Mouse (Mus musculus) heart, embryonic 11.5 days (tissue): ENCODE data around the gene Ddr2. TPM values are rescaled to one million over a fixed set of nuclear protein-coding genes. Genes with fewer than 3 reads are reported as not detected.

Source experiments
- ATAC-seq: fragments of 200-750 bp; cut with Nextera tagmentation; replicated peaks from 2 replicates; pipeline ENCODE4 v1.8.0; 2017; ENCODE audit warnings: moderate library complexity; ENCODE audit not compliant: insufficient number of reproducible peaks, low FRiP score, low TSS enrichment
- H3K27ac ChIP-seq: fragments of 300-500 bp; sonication (generic); 2 replicates; pipeline ENCODE4 v1.5.1; 2014; ENCODE audit warnings: mild to moderate bottlenecking, low read depth, low read length
- H3K27me3 ChIP-seq: fragments of 300-500 bp; sonication (generic); 2 replicates; pipeline ENCODE4 v1.6.1; 2014; ENCODE audit warnings: mild to moderate bottlenecking, low read length, mixed read lengths; ENCODE audit not compliant: control insufficient read depth, insufficient read depth
- H3K36me3 ChIP-seq: fragments of 300-500 bp; sonication (generic); 2 replicates; pipeline ENCODE4 v1.6.1; 2014; ENCODE audit warnings: mild to moderate bottlenecking, low read length, moderate library complexity, mixed read lengths; ENCODE audit not compliant: control insufficient read depth, insufficient read depth
- H3K4me1 ChIP-seq: fragments of 300-500 bp; sonication (generic); 2 replicates; pipeline ENCODE4 v1.6.1; 2014; ENCODE audit warnings: low read length; ENCODE audit not compliant: control insufficient read depth, insufficient read depth
- H3K4me2 ChIP-seq: fragments of 300-500 bp; sonication (generic); 2 replicates; pipeline ENCODE4 v1.6.1; 2014; ENCODE audit warnings: mild to moderate bottlenecking, moderate library complexity
- H3K4me3 ChIP-seq: fragments of 300-500 bp; sonication (generic); 2 replicates; pipeline ENCODE4 v1.5.1; 2014; ENCODE audit warnings: low read depth, low read length
- H3K9ac ChIP-seq: fragments of 300-500 bp; sonication (generic); 2 replicates; pipeline ENCODE4 v1.6.1; 2014; ENCODE audit warnings: mild to moderate bottlenecking, low read depth, low read length, moderate library complexity
- H3K9me3 ChIP-seq: fragments of 300-500 bp; sonication (generic); replicated peaks from 2 replicates; pipeline ENCODE4 v1.6.1; 2016; ENCODE audit warnings: low read length; ENCODE audit not compliant: control insufficient read depth
- WGBS: fragments of 180-500 bp; shearing (Covaris S2); extraction: QIAGEN DNeasy Blood & Tissue Kit; methylation state at CpG from one replicate; pipeline ENCODE4 v1.1.7; 2014; ENCODE audit not compliant: insufficient replicate concordance; 5-methylcytosine and 5-hydroxymethylcytosine counted together
- polyA plus RNA-seq: library from polyadenylated mRNA; unstranded; fragments of >200 nt; fragmentation: Nextera tagmentation; extraction: Ambion mirVana; gene quantifications from 2 replicates; pipeline ENCODE4 v1.2.1, GENCODE M21; 2014

Gene Ddr2
- polyA plus RNA-seq, 1 experiment from 2014 or later, result 10.7 TPM

GRCm38 (mm10) chr1:169969516-169969886 is 141.1 kb downstream of the Ddr2 start:
- peak; percentile 27; the same call in 1 of the 2 replicates for ATAC-seq
- peak overlapping the region; percentile 65 for H3K4me2 ChIP-seq
- H3K27ac ChIP-seq, result peak overlapping the region; percentile 87
- under 1% methylated on average over 8 of the region's 9 CpGs for WGBS
- peaks cover 9% of the 10 kb centered on the region for H3K36me3 ChIP-seq
- H3K9me3 ChIP-seq, result no peaks in the 10 kb centered on the region
- peaks cover 25% of the 10 kb centered on the region for H3K4me1 ChIP-seq
- peak overlapping the region; percentile 70 for H3K4me3 ChIP-seq
- no peaks in the 10 kb centered on the region for H3K27me3 ChIP-seq
- H3K9ac ChIP-seq, result peak overlapping the region; percentile 70

DNA sequence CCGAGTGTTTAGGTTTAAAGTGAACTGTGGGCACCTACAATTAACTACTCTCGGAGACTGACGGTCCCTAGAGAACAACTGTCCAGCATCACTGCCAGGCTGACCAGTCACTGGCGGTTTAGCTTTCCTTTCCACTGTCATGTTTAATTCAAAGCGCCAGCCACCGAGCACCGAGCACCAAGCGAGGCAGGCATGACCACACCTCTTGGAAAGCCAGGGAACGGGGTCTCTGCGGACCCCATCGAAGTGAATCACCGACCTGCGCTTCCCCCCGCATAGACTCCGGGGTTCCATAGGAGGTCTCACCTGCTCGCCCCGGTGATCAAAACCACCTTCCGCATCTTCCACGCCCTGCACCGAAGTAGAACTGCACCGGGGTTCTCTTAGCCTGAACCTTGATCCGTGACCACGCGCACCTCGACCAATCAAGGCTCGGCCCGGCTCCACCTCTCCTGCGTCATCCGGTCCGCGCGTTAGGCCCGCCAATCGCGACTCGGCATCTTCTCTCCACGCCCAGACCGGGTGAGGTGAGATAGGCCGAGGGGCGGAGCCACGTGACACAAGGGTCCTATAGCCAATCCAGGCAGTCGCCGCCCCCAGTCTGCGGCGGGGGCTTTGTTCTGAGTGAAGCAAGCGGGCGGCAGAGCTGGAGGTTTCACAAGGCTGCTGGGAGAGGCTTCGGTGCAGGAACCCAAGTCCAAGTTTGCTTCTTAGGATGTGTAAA is 141.6 kb downstream of the Ddr2 start, which contains the start of gene Hsd17b7:
Gene Hsd17b7 (minus strand): TSS at position 450 of the 724 bp plus-strand sequence.
- no peaks in the 10 kb centered on the region for H3K9me3 ChIP-seq
- H3K27me3 ChIP-seq, result no peaks in the 10 kb centered on the region
- H3K4me2 ChIP-seq, result peak within 1 kb of the TSS; percentile 65
- 1% methylated on average over 48 of the region's 48 CpGs for WGBS
- peak; percentile 100 for ATAC-seq
- peaks cover 9% of the 10 kb centered on the region for H3K36me3 ChIP-seq
- H3K4me1 ChIP-seq, result peaks cover 25% of the 10 kb centered on the region
- peak within 1 kb of the TSS; percentile 70 for H3K4me3 ChIP-seq
- H3K27ac ChIP-seq, result peak within 1 kb of the TSS; percentile 87
- peak within 1 kb of the TSS; percentile 70 for H3K9ac ChIP-seq

- Histone ChIP-seq H3K4me1 (no peaks in the 10 kb centered on the region), H3K9me3 (no peaks in the 10 kb centered on the region), H3K36me3 (peaks cover 23% of the 10 kb centered on the region), H3K27me3 (no peaks in the 10 kb centered on the region), H3K4me3 (no peak overlapping the region), H3K27ac (no peak overlapping the region), H3K4me2 (no peak overlapping the region), H3K9ac (no peak overlapping the region)
- 93% methylated on average over 10 of the region's 10 CpGs for WGBS
- ATAC-seq, result no peak
These were observed 157.5 kb downstream of the Ddr2 start for GRCm38 (mm10) chr1:169953106-169953505.

GRCm38 (mm10) chr1:169952636-169953035 is 157.9 kb downstream of the Ddr2 start:
- Histone ChIP-seq H3K4me2 (no peak overlapping the region), H3K27ac (no peak overlapping the region), H3K9me3 (no peaks in the 10 kb centered on the region), H3K27me3 (no peaks in the 10 kb centered on the region), H3K9ac (no peak overlapping the region), H3K4me1 (no peaks in the 10 kb centered on the region), H3K4me3 (no peak overlapping the region), H3K36me3 (peaks cover 20% of the 10 kb centered on the region)
- ATAC-seq, result no peak
- 92% methylated on average over 10 of the region's 10 CpGs for WGBS

DNA sequence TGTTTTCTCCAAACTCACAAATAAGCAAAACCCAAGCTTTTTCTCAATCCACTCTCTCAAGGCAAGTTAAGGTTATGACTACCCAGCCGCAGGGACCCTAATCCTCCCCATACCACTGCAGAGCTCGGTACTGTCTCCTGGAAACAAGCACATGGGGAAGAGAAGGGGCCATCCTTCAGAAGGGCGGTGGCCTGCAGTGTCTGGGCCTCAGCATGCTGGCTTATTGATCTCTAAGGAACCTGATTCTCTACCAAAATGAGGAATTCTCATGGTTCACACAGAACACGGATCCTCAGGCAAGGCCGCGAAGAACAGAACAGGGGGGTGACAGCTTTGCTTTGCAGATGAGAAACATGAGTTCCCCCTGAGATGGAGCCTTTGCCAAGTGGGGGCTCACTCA is 159.0 kb downstream of the Ddr2 start:
- Histone ChIP-seq H3K27ac (no peak overlapping the region), H3K4me1 (no peaks in the 10 kb centered on the region), H3K4me3 (no peak overlapping the region), H3K9ac (no peak overlapping the region), H3K27me3 (no peaks in the 10 kb centered on the region), H3K36me3 (peaks cover 20% of the 10 kb centered on the region), H3K9me3 (no peaks in the 10 kb centered on the region), H3K4me2 (no peak overlapping the region)
- no peak for ATAC-seq
- WGBS, result 94% methylated on average over 6 of the region's 6 CpGs

- no peak overlapping the region for H3K9ac ChIP-seq
- no peaks in the 10 kb centered on the region for H3K27me3 ChIP-seq
- H3K27ac ChIP-seq, result no peak overlapping the region
- H3K9me3 ChIP-seq, result no peaks in the 10 kb centered on the region
- peaks cover 20% of the 10 kb centered on the region for H3K36me3 ChIP-seq
- H3K4me3 ChIP-seq, result no peak overlapping the region
- ATAC-seq, result no peak
- WGBS, result 93% methylated on average over 4 of the region's 4 CpGs
- no peaks in the 10 kb centered on the region for H3K4me1 ChIP-seq
- H3K4me2 ChIP-seq, result no peak overlapping the region
These were observed 159.9 kb downstream of the Ddr2 start for GRCm38 (mm10) chr1:169950651-169951050.

DNA sequence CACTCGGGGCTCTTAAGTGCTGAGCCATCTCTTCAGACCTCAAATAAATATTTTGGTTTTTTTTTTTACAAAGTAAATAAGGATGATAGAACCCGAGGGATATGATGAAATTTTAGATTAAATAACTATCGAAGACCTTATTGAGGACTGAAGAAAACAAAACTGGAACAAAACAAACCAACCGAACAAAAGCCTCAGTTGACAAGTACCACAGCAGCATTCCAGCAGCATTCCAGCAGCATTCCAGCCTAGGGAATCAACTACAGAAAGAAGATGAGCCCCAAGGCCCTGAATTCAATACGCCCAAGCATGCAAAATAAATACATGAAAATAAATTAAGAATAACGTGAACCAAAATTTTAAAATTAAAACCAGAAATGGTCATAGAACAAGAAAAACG is 160.6 kb downstream of the Ddr2 start:
- Histone ChIP-seq H3K4me3 (no peak overlapping the region), H3K4me2 (0 out of 2 replicates have a peak overlapping the region, but pooled peaks have one; percentile 8), H3K9me3 (no peaks in the 10 kb centered on the region), H3K9ac (no peak overlapping the region), H3K27ac (0 out of 2 replicates have a peak overlapping the region, but pooled peaks have one; percentile 15), H3K36me3 (peaks cover 19% of the 10 kb centered on the region), H3K27me3 (no peaks in the 10 kb centered on the region), H3K4me1 (no peaks in the 10 kb centered on the region)
- 50% methylated on average over 7 of the region's 7 CpGs for WGBS
- ATAC-seq, result no peak

DNA sequence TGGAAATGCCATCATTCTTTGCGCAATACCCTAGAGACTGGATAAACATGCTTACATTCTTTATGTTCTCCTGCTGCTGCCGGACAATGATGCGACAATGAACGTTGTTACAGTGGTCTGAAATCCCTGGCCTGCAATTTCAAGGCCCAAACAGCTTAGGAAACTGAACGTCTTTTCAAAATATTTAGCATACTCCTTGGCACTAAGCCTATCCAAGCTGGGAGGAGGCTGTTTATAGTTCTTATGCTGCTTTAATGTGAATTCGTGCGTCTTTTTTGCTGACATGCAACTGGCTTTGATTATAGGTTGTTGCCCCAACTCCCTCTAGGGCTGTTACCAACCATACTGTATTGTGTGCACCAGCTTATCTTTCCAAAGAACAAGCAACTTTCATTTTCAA is 161.7 kb downstream of the Ddr2 start:
- Histone ChIP-seq H3K4me2 (no peak overlapping the region), H3K4me3 (no peak overlapping the region), H3K4me1 (no peaks in the 10 kb centered on the region), H3K27ac (no peak overlapping the region), H3K36me3 (peaks cover 13% of the 10 kb centered on the region), H3K9ac (no peak overlapping the region), H3K9me3 (no peaks in the 10 kb centered on the region), H3K27me3 (no peaks in the 10 kb centered on the region)
- WGBS, result 80% methylated on average over 7 of the region's 7 CpGs
- no peak for ATAC-seq

DNA sequence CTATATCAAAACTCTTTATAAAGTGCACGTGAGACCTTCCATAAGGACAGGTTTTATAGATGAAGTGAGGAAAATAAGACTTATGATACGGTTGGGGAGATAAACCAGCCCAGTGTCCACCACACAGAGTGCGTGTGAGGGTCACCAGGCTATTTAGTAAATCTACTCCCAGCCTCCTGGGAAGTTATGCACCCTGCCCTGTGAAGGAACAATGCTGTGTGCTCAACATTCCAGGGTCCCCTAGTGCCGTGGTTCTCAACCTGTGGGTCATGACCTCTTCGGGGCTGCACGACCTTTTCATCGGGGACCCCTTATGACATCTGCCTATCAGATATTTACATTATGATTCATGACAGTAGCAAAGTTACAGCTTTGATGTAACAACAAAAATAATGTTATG is 162.3 kb downstream of the Ddr2 start:
- Histone ChIP-seq H3K36me3 (peaks cover 11% of the 10 kb centered on the region), H3K4me2 (no peak overlapping the region), H3K4me1 (no peaks in the 10 kb centered on the region), H3K9me3 (no peaks in the 10 kb centered on the region), H3K4me3 (no peak overlapping the region), H3K27me3 (no peaks in the 10 kb centered on the region), H3K9ac (no peak overlapping the region), H3K27ac (no peak overlapping the region)
- no peak for ATAC-seq
- 68% methylated on average over 7 of the region's 7 CpGs for WGBS
